Mouse (Mus musculus): Measurements from ENCODE around the gene Gsdma2. TPM values are rescaled to one million over a fixed set of nuclear protein-coding genes. Genes with fewer than 3 reads are reported as not detected.
"Not testable (repeated sequence)": the region's sequence is repeated elsewhere in the genome, so short reads cannot be mapped to it uniquely, and the experiment has no call there.

The Gsdma2 gene
- polyA plus RNA-seq, 1 experiment = not detected

DNA sequence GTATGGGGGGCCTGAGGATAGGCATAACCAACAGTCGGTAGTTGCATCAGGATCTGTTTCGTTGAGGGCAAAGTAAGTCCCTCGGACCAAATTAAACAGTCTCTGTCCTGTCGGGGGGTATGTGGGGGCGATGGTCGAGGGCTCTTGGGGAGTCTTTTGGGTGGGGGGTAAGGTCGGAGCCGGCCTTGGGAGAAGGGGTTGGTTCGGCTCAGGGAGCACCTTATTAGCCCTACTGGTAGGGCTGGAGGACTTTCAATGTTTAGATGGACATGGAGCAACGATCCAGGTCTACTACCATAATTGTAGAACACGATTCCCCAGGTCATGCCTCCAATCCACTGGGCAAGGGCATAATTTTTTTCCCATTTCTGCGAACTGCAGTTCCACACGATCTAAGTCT lies 25.8 kb upstream of the Gsdma2 start:
- 89% methylated on average over 13 of the region's 13 CpGs for whole genome bisulfite sequencing
- H3K4me1 ChIP-seq (ENCODE audit: control insufficient read depth, insufficient read depth, low read length) = no peaks in the 10 kb centered on the region
- H3K4me3 ChIP-seq (ENCODE audit: insufficient read depth, low read depth, low read length) = no peak overlapping the region
- H3K27ac ChIP-seq (ENCODE audit: insufficient read depth, low read depth, low read length) = no peak overlapping the region
- TF ChIP-seq POLR2A (IDR thresholded peaks at IDR 0.05; ENCODE audit: insufficient read depth, low read depth, low read length) (no peak), CTCF (IDR thresholded peaks at IDR 0.05; ENCODE audit: insufficient read depth, low read depth, low read length) (no peak)

- 81% methylated on average over 6 of the region's 6 CpGs for WGBS
Observed at GRCm38 (mm10) chr11:98623981-98624380, 22.6 kb upstream of the Gsdma2 start.

GRCm38 (mm10) chr11:98624381-98624780 lies 22.2 kb upstream of the Gsdma2 start:
- WGBS = 86% methylated on average over 2 of the region's 2 CpGs
- not testable (repeated sequence) for H3K4me1 ChIP-seq (ENCODE audit: control insufficient read depth, insufficient read depth, low read length); H3K4me3 ChIP-seq (ENCODE audit: insufficient read depth, low read depth, low read length); H3K27ac ChIP-seq (ENCODE audit: insufficient read depth, low read depth, low read length)

More at GRCm38 (mm10) chr11:98623981-98624380, 22.6 kb upstream of the Gsdma2 start:
- H3K27ac ChIP-seq (ENCODE audit: insufficient read depth, low read depth, low read length); H3K4me1 ChIP-seq (ENCODE audit: control insufficient read depth, insufficient read depth, low read length); H3K4me3 ChIP-seq (ENCODE audit: insufficient read depth, low read depth, low read length): not testable (repeated sequence)

DNA sequence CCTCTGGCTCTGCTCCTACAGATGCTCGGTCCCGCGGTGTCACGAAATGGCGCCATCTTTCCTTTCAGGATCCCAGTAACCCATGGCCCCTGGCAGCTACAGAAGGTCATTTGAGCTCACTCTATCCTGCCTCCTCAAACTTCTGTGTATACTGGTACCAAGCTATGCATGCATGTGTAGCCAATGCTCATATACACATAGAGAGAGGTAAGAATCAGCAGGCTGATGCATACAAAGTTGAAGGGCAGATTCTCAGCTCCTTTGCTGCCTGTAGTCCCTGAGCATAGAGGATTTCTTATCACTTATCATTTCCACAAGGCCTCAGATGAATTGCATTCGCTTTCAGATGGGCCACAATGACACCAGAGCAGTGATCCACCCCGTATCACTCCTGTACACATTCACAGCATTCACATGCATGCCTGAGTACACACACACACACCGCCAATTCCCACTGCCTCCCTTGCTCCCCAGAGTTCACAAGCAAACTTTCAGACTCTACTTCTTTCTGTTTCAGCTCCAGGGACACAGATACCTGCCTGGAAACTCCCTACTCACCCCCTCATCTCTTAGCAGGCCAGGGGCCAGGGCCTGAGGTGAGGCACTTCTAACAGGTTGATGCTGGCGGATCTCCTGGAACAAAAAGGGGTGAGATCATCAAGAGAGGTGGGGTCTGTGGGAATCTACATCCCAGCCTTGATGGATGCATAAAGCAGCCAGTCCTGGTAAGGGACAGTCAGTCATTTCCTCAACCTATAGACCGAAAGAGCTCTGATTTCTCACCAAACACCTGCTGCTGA lies 20.7 kb upstream of the Gsdma2 start, which contains the start of the genes Gm12355 and Gsdma3:
Gene Gm12355, minus strand, starts transcription at position 51 of the 800 bp plus-strand sequence.
Gene Gsdma3, plus strand, starts transcription at position 750 of the 800 bp plus-strand sequence.
- no peak for TF ChIP-seq CTCF (IDR thresholded peaks at IDR 0.05; ENCODE audit: insufficient read depth, low read depth, low read length)
- no peaks in the 10 kb centered on the region for H3K4me1 ChIP-seq (ENCODE audit: control insufficient read depth, insufficient read depth, low read length)
- no peak within 1 kb of the TSS for H3K27ac ChIP-seq (ENCODE audit: insufficient read depth, low read depth, low read length)
- WGBS = 88% methylated on average over 10 of the region's 10 CpGs
- no peak within 1 kb of the TSS for H3K4me3 ChIP-seq (ENCODE audit: insufficient read depth, low read depth, low read length)

- no peaks in the 10 kb centered on the region for H3K4me1 ChIP-seq (ENCODE audit: control insufficient read depth, insufficient read depth, low read length)
- no peak overlapping the region for H3K27ac ChIP-seq (ENCODE audit: insufficient read depth, low read depth, low read length)
- 70% methylated on average over 3 of the region's 3 CpGs for WGBS
- no peak for TF ChIP-seq CTCF (IDR thresholded peaks at IDR 0.05; ENCODE audit: insufficient read depth, low read depth, low read length)
- no peak for TF ChIP-seq POLR2A (IDR thresholded peaks at IDR 0.05; ENCODE audit: insufficient read depth, low read depth, low read length)
- no peak overlapping the region for H3K4me3 ChIP-seq (ENCODE audit: insufficient read depth, low read depth, low read length)
Observed at GRCm38 (mm10) chr11:98628706-98629105, 17.9 kb upstream of the Gsdma2 start.

DNA sequence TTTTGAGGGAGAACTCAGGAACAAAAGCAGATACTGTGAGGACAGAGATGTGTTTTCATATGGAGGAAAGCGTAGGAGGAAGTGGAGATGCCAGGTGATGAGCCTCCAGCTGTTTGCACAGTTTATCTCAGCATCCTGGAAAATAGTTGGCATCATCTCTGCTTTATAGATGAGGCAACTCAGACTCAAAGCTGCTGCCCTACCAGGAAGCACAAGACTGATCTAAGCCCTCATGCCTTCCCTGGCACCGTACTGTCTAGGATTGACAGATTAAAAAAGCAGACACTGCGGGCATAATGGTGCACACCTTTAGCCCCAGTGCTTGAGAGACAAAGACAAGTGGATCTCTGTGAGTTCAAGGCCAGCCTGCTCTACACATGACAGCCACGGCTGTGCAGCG lies 15.9 kb upstream of the Gsdma2 start:
- H3K27ac ChIP-seq (ENCODE audit: insufficient read depth, low read depth, low read length) = no peak overlapping the region
- H3K4me3 ChIP-seq (ENCODE audit: insufficient read depth, low read depth, low read length) = no peak overlapping the region
- H3K4me1 ChIP-seq (ENCODE audit: control insufficient read depth, insufficient read depth, low read length) = no peaks in the 10 kb centered on the region
- WGBS = 88% methylated on average over 5 of the region's 5 CpGs
- no peak for TF ChIP-seq CTCF (IDR thresholded peaks at IDR 0.05; ENCODE audit: insufficient read depth, low read depth, low read length)
- no peak for TF ChIP-seq POLR2A (IDR thresholded peaks at IDR 0.05; ENCODE audit: insufficient read depth, low read depth, low read length)

DNA sequence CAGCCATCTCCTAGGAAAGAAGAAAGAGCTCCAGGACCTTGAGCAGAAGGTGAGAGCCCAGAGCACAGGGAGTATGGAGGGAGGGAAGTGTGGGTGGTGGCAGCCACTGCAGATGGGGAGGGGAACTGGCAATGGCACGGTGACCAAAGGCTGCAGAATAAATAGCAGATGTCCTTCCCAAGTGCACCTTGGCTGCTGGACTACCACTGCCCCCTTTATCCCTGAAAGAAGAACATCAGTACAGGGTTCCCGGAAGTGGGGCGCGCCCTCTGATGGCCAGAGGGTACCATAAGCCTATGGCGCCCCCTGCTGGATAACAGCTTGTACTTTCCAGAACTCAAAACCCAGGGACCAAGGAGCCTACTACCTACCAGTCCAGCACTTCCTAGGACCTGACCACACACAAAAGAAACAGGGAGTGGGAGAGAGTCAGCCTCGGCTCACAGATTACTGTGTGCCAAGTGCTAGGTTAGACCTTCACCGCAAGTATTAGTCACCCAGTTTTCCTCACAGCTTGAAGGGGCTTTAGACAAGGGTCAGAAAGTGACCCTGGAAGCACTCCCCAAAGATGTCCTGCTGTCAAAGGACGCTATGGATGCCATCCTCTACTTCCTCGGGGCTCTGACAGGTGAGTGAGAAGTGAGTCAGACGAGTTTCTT lies 11.1 kb upstream of the Gsdma2 start:
- not testable (repeated sequence) for H3K4me1 ChIP-seq (ENCODE audit: control insufficient read depth, insufficient read depth, low read length); H3K27ac ChIP-seq (ENCODE audit: insufficient read depth, low read depth, low read length); H3K4me3 ChIP-seq (ENCODE audit: insufficient read depth, low read depth, low read length)
- 31% methylated on average over 10 of the region's 10 CpGs for WGBS

DNA sequence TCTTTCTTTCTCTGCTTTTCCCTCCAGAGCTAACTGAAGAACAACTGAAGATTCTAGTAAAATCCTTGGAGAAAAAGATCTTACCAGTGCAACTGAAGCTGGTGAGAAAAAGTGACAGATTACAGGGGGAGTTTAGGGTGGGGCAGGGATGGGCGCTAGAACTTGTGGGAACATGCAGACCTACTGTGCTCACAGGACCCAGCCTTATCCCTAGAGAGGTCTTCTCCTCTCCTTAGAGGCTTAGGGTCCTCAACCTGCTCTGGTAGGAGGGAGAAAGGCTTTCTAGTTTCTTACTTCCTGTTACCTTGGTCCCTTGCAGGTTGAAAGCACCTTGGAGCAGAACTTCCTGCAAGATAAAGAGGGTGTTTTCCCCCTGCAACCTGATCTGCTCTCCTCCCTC lies 9.1 kb upstream of the Gsdma2 start:
- 79% methylated on average over 1 of the region's 1 CpGs for WGBS
- Histone ChIP-seq H3K27ac (ENCODE audit: insufficient read depth, low read depth, low read length) (no peak overlapping the region), H3K4me3 (ENCODE audit: insufficient read depth, low read depth, low read length) (no peak overlapping the region), H3K4me1 (ENCODE audit: control insufficient read depth, insufficient read depth, low read length) (no peaks in the 10 kb centered on the region)
- no peak for TF ChIP-seq CTCF (IDR thresholded peaks at IDR 0.05; ENCODE audit: insufficient read depth, low read depth, low read length)
- no peak for TF ChIP-seq POLR2A (IDR thresholded peaks at IDR 0.05; ENCODE audit: insufficient read depth, low read depth, low read length)

DNA sequence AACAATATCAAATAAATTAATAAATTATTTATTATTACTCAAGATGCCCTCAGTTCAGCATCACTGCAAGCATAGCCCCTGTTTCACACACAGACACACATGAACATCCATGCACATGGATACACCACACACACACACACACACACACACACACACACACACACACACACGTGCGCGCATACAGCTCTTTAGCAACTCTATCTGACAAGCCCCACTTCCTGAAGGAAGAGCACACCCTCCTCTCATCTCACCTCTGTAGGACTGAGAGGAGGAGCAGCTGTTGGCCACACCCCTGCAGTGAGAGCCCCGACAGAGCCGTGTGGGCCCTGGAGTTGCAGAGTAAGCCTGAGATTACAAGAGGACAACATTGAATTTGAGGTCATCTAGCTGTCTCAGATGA lies 6.5 kb upstream of the Gsdma2 start:
- no peaks in the 10 kb centered on the region for H3K4me1 ChIP-seq (ENCODE audit: control insufficient read depth, insufficient read depth, low read length)

More for the DNA sequence above, 6.5 kb upstream of the Gsdma2 start:
- TF ChIP-seq CTCF (IDR thresholded peaks at IDR 0.05; ENCODE audit: insufficient read depth, low read depth, low read length) (no peak), POLR2A (IDR thresholded peaks at IDR 0.05; ENCODE audit: insufficient read depth, low read depth, low read length) (no peak)
- 72% methylated on average over 5 of the region's 5 CpGs for WGBS
- no peak overlapping the region for H3K4me3 ChIP-seq (ENCODE audit: insufficient read depth, low read depth, low read length)
- H3K27ac ChIP-seq (ENCODE audit: insufficient read depth, low read depth, low read length) = no peak overlapping the region

Data from olfactory bulb, adult 2 months (tissue).